In the genomic region with DNA sequence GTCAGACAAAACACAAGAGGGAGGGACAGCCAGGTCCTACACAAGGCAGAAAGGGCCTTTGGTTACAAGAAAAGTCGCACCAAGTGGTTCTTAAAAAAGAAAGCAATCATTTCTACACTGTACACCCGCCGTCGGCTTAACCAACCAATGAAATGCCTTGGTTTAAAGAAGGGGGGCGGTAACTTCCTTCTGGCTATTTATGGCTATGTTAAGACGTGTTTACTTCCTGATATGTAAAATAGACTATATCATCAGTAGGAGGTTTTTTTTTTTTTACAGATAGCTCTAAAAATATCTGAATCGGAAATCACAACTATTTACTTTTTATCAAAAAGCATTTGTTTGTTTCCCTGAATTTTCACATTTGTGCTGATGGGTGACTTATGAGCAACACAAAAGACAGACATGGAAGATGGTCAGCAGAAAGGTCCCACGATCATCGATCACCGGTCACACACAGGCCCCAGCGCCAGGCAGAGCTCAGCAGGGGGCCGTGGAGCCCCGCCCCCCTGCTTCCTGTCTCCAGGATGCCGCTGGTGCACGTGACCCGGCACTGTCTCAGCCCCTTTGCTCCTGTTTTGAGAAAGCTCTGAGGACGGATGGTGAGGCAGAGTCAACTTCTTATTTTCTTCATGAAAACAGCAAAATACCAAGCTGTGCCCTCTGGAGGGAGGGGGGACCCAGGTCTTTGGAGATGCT, we compare ENCODE assay signal across 9 mouse cellular contexts. TPM values are rescaled to one million over a fixed set of nuclear protein-coding genes. Genes with fewer than 3 reads are reported as not detected.
DNase-seq lines count a peak whose midpoint lies in the region; ATAC-seq and TF ChIP-seq lines count a peak whose summit lies in the region.
"Had no signal": no experiment of that assay in that cellular context is flagged by ENCODE, and none has a peak within 500 bp of the region (broad histone marks: within the 10 kb centered on the region; RNA-seq: fewer than 3 reads in every experiment).

No protein-coding gene starts in this region.

- TF ChIP-seq CTCF in liver, embryonic 14.5 days (IDR thresholded peaks at IDR 0.05; ENCODE audit: low read depth): no peak

- no peak overlapping the region for H3K4me3 ChIP-seq in heart, embryonic 12.5 days
- H3K4me3 ChIP-seq in liver, embryonic 14.5 days (ENCODE audit: insufficient read depth in 1 of 2, low read depth in 2 of 2, low read length in 2 of 2): peak overlapping the region in 1 of 2 experiments; percentile 34; a peak in 2 of 4 replicates
- H3K4me3 ChIP-seq: stomach, embryonic 15.5 days had no signal

- no peak for TF ChIP-seq EP300 in liver, embryonic 14.5 days (IDR thresholded peaks at IDR 0.05; ENCODE audit: low read depth)

- intact Hi-C loops in left cerebral cortex, postnatal 4 days (cut with DNase I): no loop called here

- no peak overlapping the region for H3K9ac ChIP-seq in heart, embryonic 12.5 days
- H3K9ac ChIP-seq in liver, embryonic 14.5 days (replicated peaks): 0 out of 2 replicates have a peak overlapping the region, but pooled peaks have one; percentile 9
- H3K9ac ChIP-seq: stomach, embryonic 15.5 days had no signal

- no peak overlapping the region for H3K27ac ChIP-seq in heart, embryonic 12.5 days (ENCODE audit: poor library complexity, severe bottlenecking)
- H3K27ac ChIP-seq in liver, embryonic 14.5 days: no peak overlapping the region
- H3K27ac ChIP-seq: stomach, embryonic 15.5 days had no signal

- no peak overlapping the region for H3K4me2 ChIP-seq in heart, embryonic 12.5 days
- H3K4me2 ChIP-seq in liver, embryonic 14.5 days (ENCODE audit: low read depth): peak overlapping the region; percentile 56
- H3K4me2 ChIP-seq: stomach, embryonic 15.5 days had no signal

- 0 out of 2 replicates have a peak, but pooled peaks cover under 1% of the 10 kb centered on the region for H3K9me3 ChIP-seq in heart, embryonic 12.5 days (replicated peaks)
- H3K9me3 ChIP-seq in liver, embryonic 14.5 days (ENCODE audit: control insufficient read depth, low read length): no peaks in the 10 kb centered on the region
- H3K9me3 ChIP-seq: stomach, embryonic 15.5 days had no signal

- no peaks in the 10 kb centered on the region for H3K36me3 ChIP-seq in heart, embryonic 12.5 days
- H3K36me3 ChIP-seq in liver, embryonic 14.5 days (replicated peaks; ENCODE audit: control insufficient read depth, insufficient read depth, low read depth): no peaks in the 10 kb centered on the region
- H3K36me3 ChIP-seq: stomach, embryonic 15.5 days had no signal

- ATAC-seq in heart, embryonic 12.5 days (ENCODE audit: insufficient number of reproducible peaks, low FRiP score): no peak
- ATAC-seq in liver, embryonic 14.5 days (ENCODE audit: insufficient read depth): peak; percentile 58; the same call in 1 of the 2 replicates

- DNase-seq in heart, adult 11 months: peak; percentile 97
- peak; percentile 28 for DNase-seq in c-Kit-positive CD71-positive TER-119-positive erythroid progenitor cells, embryonic 14.5 days (ENCODE audit: low spot score)
- peak; percentile 27 to 37 (median 30) for DNase-seq in liver, embryonic 14.5 days (ENCODE audit: low read depth in 3 of 3, low spot score in 3 of 3)
- DNase-seq in spleen, postnatal 14 days (ENCODE audit: low spot score in 2 of 2): peak; percentile 35 to 52
- no peak for DNase-seq in gastrocnemius, adult 8-10 months (ENCODE audit: low spot score in 2 of 2)
- no peak for DNase-seq in yolk sac, embryonic 10.5 days (ENCODE audit: low spot score)
- DNase-seq in left cerebral cortex, postnatal 4 days: no peak

- peaks cover 28% of the 10 kb centered on the region for H3K27me3 ChIP-seq in heart, embryonic 12.5 days (replicated peaks)
- no peaks in the 10 kb centered on the region for H3K27me3 ChIP-seq in liver, embryonic 14.5 days (ENCODE audit: control insufficient read depth, insufficient read depth, low read length)
- H3K27me3 ChIP-seq: stomach, embryonic 15.5 days had no signal

- H3K4me1 ChIP-seq in heart, embryonic 12.5 days (replicated peaks): peaks cover 8% of the 10 kb centered on the region
- H3K4me1 ChIP-seq in liver, embryonic 14.5 days (replicated peaks; ENCODE audit: control insufficient read depth in 2 of 2, insufficient read depth in 2 of 2, low read length in 1 of 2): no peaks in the 10 kb centered on the region

- WGBS in heart, embryonic 12.5 days: 64% methylated on average over 17 of the region's 17 CpGs
- WGBS in liver, embryonic 14.5 days (ENCODE audit: insufficient replicate concordance): 27% methylated on average over 17 of the region's 17 CpGs

RNA-seq across cellular contexts. Expression of a gene that starts 39.1 kb away (rescaled TPM):
- 9.8 and 10.4 TPM in 2 replicates for polyA plus RNA-seq in heart, embryonic 12.5 days (2016; fragmentation: Nextera tagmentation; extraction: Ambion mirVana)
- polyA plus RNA-seq in liver, embryonic 14.5 days (2012; rRNA removed): 7.7 and 7.8 TPM in 2 replicates
- 6.7 and 8.2 TPM in 2 replicates for polyA plus RNA-seq in liver, embryonic 14.5 days (2014; fragmentation: Nextera tagmentation; extraction: Ambion mirVana)
- total RNA-seq in gastrocnemius, adult 8-10 months (2022): 10 to 100 TPM; 26.7 to 32.5 (median 28.5) TPM
- 10 to 100 TPM; 30.3 to 32.1 TPM for total RNA-seq in left cerebral cortex, postnatal 4 days (2021)

Comparison
In these comparisons a context has a peak if more than half of its experiments do, and no peak if none do; other contexts are left out.
1. DNase-seq: peak in heart, adult 11 months (single experiment), c-Kit-positive CD71-positive TER-119-positive erythroid progenitor cells, embryonic 14.5 days (single experiment), liver, embryonic 14.5 days (3 of 3) and spleen, postnatal 14 days (2 of 2); none in gastrocnemius, adult 8-10 months (0 of 2), yolk sac, embryonic 10.5 days (single experiment) and left cerebral cortex, postnatal 4 days (single experiment).